Comparison of ENCODE assay signal across 23 mouse cellular contexts in genomic region chr2:121764851-121765250, GRCm38 (mm10). TPM values are rescaled to one million over a fixed set of nuclear protein-coding genes. Genes with fewer than 3 reads are reported as not detected.
DNase-seq lines count a peak whose midpoint lies in the region; TF ChIP-seq lines count a peak whose summit lies in the region.
"Had no signal": no experiment of that assay in that cellular context is flagged by ENCODE, and none has a peak within 500 bp of the region (broad histone marks: within the 10 kb centered on the region; RNA-seq: fewer than 3 reads in every experiment).

No protein-coding gene starts in this region.

- no peak for TF ChIP-seq CTCF in brain, embryonic 14.5 days (IDR thresholded peaks at IDR 0.05; ENCODE audit: borderline replicate concordance, extremely low read depth, insufficient read depth, insufficient read length)

- no peak for TF ChIP-seq POLR2A in brain, embryonic 14.5 days (IDR thresholded peaks at IDR 0.05; ENCODE audit: borderline replicate concordance, extremely low read depth, insufficient read depth, insufficient read length, poor library complexity, severe bottlenecking)

- H3K27me3 ChIP-seq in hindbrain, embryonic 10.5 days (ENCODE audit: insufficient read depth, poor library complexity, severe bottlenecking), result no peaks in the 10 kb centered on the region
- H3K27me3 ChIP-seq: forebrain, embryonic 13.5 days; heart, embryonic 13.5 days; hindbrain, embryonic 12.5 days; hindbrain, embryonic 15.5 days had no signal

- no peaks in the 10 kb centered on the region for H3K4me1 ChIP-seq in hindbrain, embryonic 10.5 days (replicated peaks)
- H3K4me1 ChIP-seq: forebrain, embryonic 13.5 days; heart, embryonic 10.5 days; heart, embryonic 13.5 days; hindbrain, embryonic 12.5 days had no signal

- H3K36me3 ChIP-seq in hindbrain, embryonic 10.5 days, result peaks cover 7% of the 10 kb centered on the region
- H3K36me3 ChIP-seq: heart, embryonic 10.5 days; heart, embryonic 13.5 days; hindbrain, embryonic 12.5 days had no signal

- no peak overlapping the region for H3K27ac ChIP-seq in hindbrain, embryonic 10.5 days
- H3K27ac ChIP-seq: forebrain, embryonic 10.5 days; forebrain, embryonic 13.5 days; heart, adult 2 months; heart, embryonic 10.5 days; heart, embryonic 13.5 days; hindbrain, embryonic 12.5 days; hindbrain, embryonic 15.5 days had no signal

- peak; percentile 23 for DNase-seq in ES-CJ7 (ENCODE audit: low read depth, low spot score)
- DNase-seq in Muller cell, postnatal 12 days (ENCODE audit: inconsistent ontology term), result peak; percentile 73
- peak; percentile 35 for DNase-seq in brain, embryonic 14.5 days (ENCODE audit: low read depth)
- no peak for DNase-seq in hindbrain, embryonic 10.5 days (ENCODE audit: low spot score)
- DNase-seq in adrenal gland, adult 18-20 months (ENCODE audit: low spot score in 2 of 2), result no peak
- no peak for DNase-seq in T-cell, adult 2 months (ENCODE audit: low spot score)
- DNase-seq: adrenal gland, adult 2 months; adrenal gland, postnatal 14 days; cerebellum, adult 18-20 months; cerebellum, adult 9-10 months; cerebellum, postnatal 14 days; gastrocnemius, postnatal 10 days; gastrocnemius, postnatal 36 days; heart, adult 2 months; heart, postnatal 14 days; heart, postnatal 4 days had no signal

- H3K9me3 ChIP-seq in hindbrain, embryonic 10.5 days, result peaks cover 9% of the 10 kb centered on the region
- H3K9me3 ChIP-seq: hindbrain, embryonic 12.5 days; hindbrain, embryonic 15.5 days had no signal

- no peak overlapping the region for H3K4me3 ChIP-seq in hindbrain, embryonic 10.5 days
- H3K4me3 ChIP-seq: forebrain, embryonic 10.5 days; forebrain, embryonic 13.5 days; heart, adult 2 months; heart, embryonic 10.5 days; heart, embryonic 13.5 days; hindbrain, embryonic 12.5 days; hindbrain, embryonic 15.5 days had no signal

- 77% methylated on average over 5 of the region's 5 CpGs for WGBS in hindbrain, embryonic 10.5 days

RNA-seq across cellular contexts. Expression of gene Frmd5, which starts 42.0 kb away (rescaled TPM):
- 69.1 and 69.4 TPM in 2 replicates for polyA plus RNA-seq in brain, embryonic 14.5 days (2012; rRNA removed)
- polyA plus RNA-seq in hindbrain, embryonic 10.5 days (2016; fragmentation: Nextera tagmentation; extraction: Ambion mirVana), result 10.8 and 15.3 TPM in 2 replicates
- total RNA-seq in adrenal gland, adult 18-20 months (2021), result 100 to 1,000 TPM in 1 of 2 experiments, 10 to 100 TPM in 1; 44.7 to 195 TPM
- total RNA-seq: gastrocnemius, postnatal 36 days; granulocyte monocyte progenitor cell, adult 5-6 weeks had no signal

Comparison
In these comparisons a context has a peak if more than half of its experiments do, and no peak if none do; other contexts are left out.
1. DNase-seq: peak in ES-CJ7 (single experiment), Muller cell, postnatal 12 days (single experiment) and brain, embryonic 14.5 days (single experiment); none in hindbrain, embryonic 10.5 days (single experiment), adrenal gland, adult 18-20 months (0 of 2) and T-cell, adult 2 months (single experiment).